Mouse (Mus musculus) CH12.LX (cell line): ENCODE data around the gene H2-Eb1. TPM values are rescaled to one million over a fixed set of nuclear protein-coding genes. Genes with fewer than 3 reads are reported as not detected.

Experiments
- DNase-seq: peaks from one replicate; pipeline ENCODE4 v3.0.0-alpha.2; 2013; ENCODE audit errors: extremely low read depth
- H3K27ac ChIP-seq: 2 replicates; pipeline ENCODE4 v1.5.1; 2012; ENCODE audit warnings: low read depth, mild to moderate bottlenecking, control low read depth, moderate library complexity; ENCODE audit not compliant: insufficient read depth
- H3K27me3 ChIP-seq: replicated peaks from 2 replicates; pipeline ENCODE3; 2012; ENCODE audit warnings: inconsistent platforms
- H3K36me3 ChIP-seq, 2 experiments: replicated peaks in 1 of 2; 2 replicates each; pipeline versions ENCODE3 to v1.6.1; 2012; ENCODE audit warnings: inconsistent platforms in 1 of 2, low read length in 1 of 2, mild to moderate bottlenecking in 1 of 2, mixed read lengths in 1 of 2, moderate library complexity in 1 of 2; ENCODE audit not compliant: control insufficient read depth in 1 of 2, insufficient read depth in 1 of 2
- H3K4me1 ChIP-seq, 2 experiments: 2 replicates each; pipeline ENCODE4 v1.6.1; 2012; ENCODE audit warnings: inconsistent platforms in 1 of 2, moderate library complexity in 1 of 2; ENCODE audit not compliant: insufficient read depth in 2 of 2, control insufficient read depth in 1 of 2
- H3K4me2 ChIP-seq: 2 replicates; pipeline ENCODE4 v1.6.1; 2012; ENCODE audit warnings: low read depth, mild to moderate bottlenecking, control low read depth; ENCODE audit not compliant: poor library complexity, insufficient read depth, severe bottlenecking
- H3K4me3 ChIP-seq, 3 experiments: fragments of 150-350 bp in 1 of 3; sonication (generic) in 1 of 3; replicated peaks in 1 of 3; 2 replicates each; pipeline versions ENCODE3 to v1.5.1; 2011 to 2012; ENCODE audit warnings: low read depth in 2 of 3, low read length in 2 of 3, mild to moderate bottlenecking in 2 of 3, moderate library complexity in 2 of 3, control low read depth in 1 of 3, improper control_type of control experiment in 1 of 3, inconsistent platforms in 1 of 3, mixed read lengths in 1 of 3; ENCODE audit not compliant: poor library complexity in 1 of 3
- H3K79me2 ChIP-seq: replicated peaks from 2 replicates; pipeline ENCODE4 v1.6.1; 2012; ENCODE audit warnings: mild to moderate bottlenecking, moderate library complexity; ENCODE audit not compliant: control insufficient read depth, poor library complexity, insufficient read depth, severe bottlenecking; ENCODE audit errors: extremely low read depth
- H3K9ac ChIP-seq: 2 replicates; pipeline ENCODE4 v1.6.1; 2012; ENCODE audit warnings: low read depth, mild to moderate bottlenecking, control low read depth, moderate library complexity; ENCODE audit not compliant: insufficient read depth
- H3K9me3 ChIP-seq: replicated peaks from 2 replicates; pipeline ENCODE3; 2012; ENCODE audit warnings: low read length, inconsistent platforms, mixed read lengths
- CHD1 ChIP-seq: IDR thresholded peaks from 2 replicates; pipeline ENCODE4 v1.6.1; 2012; ENCODE audit warnings: low read depth, low read length, improper control_type of control experiment, inconsistent platforms
- CHD2 ChIP-seq: IDR thresholded peaks from 2 replicates; pipeline ENCODE4 v1.6.1; 2011; ENCODE audit warnings: low read length, improper control_type of control experiment
- CTCF ChIP-seq, 2 experiments: IDR thresholded peaks in 1 of 2; conservative IDR thresholded peaks in 1 of 2; 2 replicates each; pipeline ENCODE4 v1.5.1; 2011 to 2012; ENCODE audit warnings: low read depth in 2 of 2, low read length in 2 of 2, improper control_type of control experiment in 1 of 2, inconsistent platforms in 1 of 2, mild to moderate bottlenecking in 1 of 2, moderate library complexity in 1 of 2
- E2F4 ChIP-seq: IDR thresholded peaks from 2 replicates; pipeline ENCODE4 v1.6.1; 2011; ENCODE audit warnings: low read depth, low read length, improper control_type of control experiment; ENCODE audit not compliant: insufficient replicate concordance
- ELF1 ChIP-seq: IDR thresholded peaks from 2 replicates; pipeline ENCODE4 v1.6.1; 2014; ENCODE audit warnings: low read depth, mild to moderate bottlenecking, inconsistent platforms, low read length, improper control_type of control experiment
- EP300 ChIP-seq: IDR thresholded peaks from 2 replicates; pipeline ENCODE4 v1.6.1; 2011; ENCODE audit warnings: low read length, improper control_type of control experiment
- GABPA ChIP-seq: IDR thresholded peaks from 2 replicates; pipeline ENCODE4 v1.6.1; 2012; ENCODE audit warnings: low read depth, low read length, improper control_type of control experiment, inconsistent platforms; ENCODE audit not compliant: insufficient replicate concordance
- HCFC1 ChIP-seq: IDR thresholded peaks from 2 replicates; pipeline ENCODE4 v1.6.1; 2012; ENCODE audit warnings: low read depth, mild to moderate bottlenecking, inconsistent platforms, low read length, improper control_type of control experiment
- IRF4 ChIP-seq: IDR thresholded peaks from 2 replicates; pipeline ENCODE4 v1.6.1; 2014; ENCODE audit warnings: low read depth, mild to moderate bottlenecking, inconsistent platforms, low read length, improper control_type of control experiment
- JUND ChIP-seq: conservative IDR thresholded peaks from 2 replicates; pipeline ENCODE4 v1.6.1; 2011; ENCODE audit warnings: low read depth, low read length, improper control_type of control experiment
- KAT2A ChIP-seq: IDR thresholded peaks from 2 replicates; pipeline ENCODE4 v1.6.1; 2012; ENCODE audit warnings: low read length, improper control_type of control experiment, inconsistent platforms; ENCODE audit not compliant: insufficient replicate concordance
- MAX ChIP-seq: IDR thresholded peaks from 2 replicates; pipeline ENCODE4 v1.6.1; 2011; ENCODE audit warnings: low read length, improper control_type of control experiment
- MEF2A ChIP-seq: IDR thresholded peaks from 2 replicates; pipeline ENCODE4 v1.6.1; 2014; ENCODE audit warnings: low read depth, mild to moderate bottlenecking, inconsistent platforms, low read length, improper control_type of control experiment, borderline replicate concordance
- MXI1 ChIP-seq: IDR thresholded peaks from 2 replicates; pipeline ENCODE4 v1.6.1; 2011; ENCODE audit warnings: mild to moderate bottlenecking, low read depth, low read length, improper control_type of control experiment
- MYC ChIP-seq: IDR thresholded peaks from 2 replicates; pipeline ENCODE4 v1.6.1; 2011; ENCODE audit warnings: low read depth, mild to moderate bottlenecking, improper control_type of control experiment, low read length
- NELFE ChIP-seq: IDR thresholded peaks from 2 replicates; pipeline ENCODE4 v1.6.1; 2011; ENCODE audit warnings: low read depth, low read length, improper control_type of control experiment
- NRF1 ChIP-seq: IDR thresholded peaks from 2 replicates; pipeline ENCODE4 v1.6.1; 2014; ENCODE audit warnings: low read depth, mild to moderate bottlenecking, inconsistent platforms, low read length, improper control_type of control experiment, moderate library complexity
- PAX5 ChIP-seq: IDR thresholded peaks from 2 replicates; pipeline ENCODE4 v1.6.1; 2012; ENCODE audit warnings: low read length, inconsistent platforms, mixed read lengths
- POLR2A ChIP-seq: IDR thresholded peaks from 2 replicates; pipeline ENCODE4 v1.6.1; 2011; ENCODE audit warnings: low read depth, mild to moderate bottlenecking, improper control_type of control experiment, low read length
- POLR2AphosphoS2 ChIP-seq: IDR thresholded peaks from 2 replicates; pipeline ENCODE4 v1.6.1; 2011; ENCODE audit warnings: low read depth, low read length, improper control_type of control experiment
- RAD21 ChIP-seq: IDR thresholded peaks from 2 replicates; pipeline ENCODE4 v1.6.1; 2011; ENCODE audit warnings: low read depth, mild to moderate bottlenecking, low read length, improper control_type of control experiment, moderate library complexity
- SIN3A ChIP-seq: IDR thresholded peaks from 2 replicates; pipeline ENCODE4 v1.6.1; 2012; ENCODE audit warnings: low read length, improper control_type of control experiment, inconsistent platforms
- SMC3 ChIP-seq: IDR thresholded peaks from 2 replicates; pipeline ENCODE4 v1.6.1; 2011; ENCODE audit warnings: low read depth, low read length, improper control_type of control experiment
- TBP ChIP-seq: conservative IDR thresholded peaks from 2 replicates; pipeline ENCODE4 v1.6.1; 2011; ENCODE audit warnings: low read depth, low read length, improper control_type of control experiment
- TCF12 ChIP-seq: IDR thresholded peaks from 2 replicates; pipeline ENCODE4 v1.6.1; 2014; ENCODE audit warnings: low read depth, mild to moderate bottlenecking, inconsistent platforms, low read length, improper control_type of control experiment
- UBTF ChIP-seq: IDR thresholded peaks from 2 replicates; pipeline ENCODE4 v1.6.1; 2012; ENCODE audit warnings: low read depth, mild to moderate bottlenecking, inconsistent platforms, low read length, improper control_type of control experiment, moderate library complexity
- USF1 ChIP-seq: IDR thresholded peaks from 2 replicates; pipeline ENCODE4 v1.6.1; 2014; ENCODE audit warnings: low read depth, mild to moderate bottlenecking, inconsistent platforms, low read length, improper control_type of control experiment
- USF2 ChIP-seq: conservative IDR thresholded peaks from 2 replicates; pipeline ENCODE4 v1.6.1; 2011; ENCODE audit warnings: low read depth, low read length, improper control_type of control experiment
- ZKSCAN1 ChIP-seq: IDR thresholded peaks from 2 replicates; pipeline ENCODE4 v1.6.1; 2012; ENCODE audit warnings: low read depth, inconsistent platforms, low read length, improper control_type of control experiment, borderline replicate concordance
- ZMIZ1 ChIP-seq: IDR thresholded peaks from 2 replicates; pipeline ENCODE4 v1.6.1; 2012; ENCODE audit warnings: low read depth, mild to moderate bottlenecking, inconsistent platforms, low read length, improper control_type of control experiment
- dilution Hi-C: fragments of 300-500 bp; cut with MboI; formaldehyde crosslinking; loops from 2 replicates; pipeline ENCODE4 v1.14.3; 2020; ENCODE audit warnings: low sequenced_read_pairs; ENCODE audit not compliant: extremely low pct_unique_long_range_greater_than_20kb, extremely low pct_ligation_motif_present
- in situ Hi-C: fragments of 300-500 bp; cut with MboI; formaldehyde crosslinking; loops from 3 replicates; pipeline ENCODE4 v1.14.3; 2019; ENCODE audit warnings: low sequenced_read_pairs, low pct_ligation_motif_present, low pct_unique_long_range_greater_than_20kb, mixed read lengths
- polyA plus RNA-seq: library from polyadenylated mRNA; unstranded; fragments of >175 nt; gene quantifications from 2 replicates; pipeline ENCODE4 v1.2.1, GENCODE M21; 2012; ENCODE audit warnings: low read depth; ENCODE audit not compliant: insufficient read length
- total RNA-seq, 2 experiments: library from RNA; depleted of rRNA; stranded (reverse); fragments of 300-350 nt in 1 of 2; fragments of >200 nt in 1 of 2; gene quantifications; 2 replicates each; pipeline ENCODE4 v1.2.3; 2012 to 2014

H2-Eb1 gene
- total and polyA plus RNA-seq, 3 experiments = 511 to 898 (median 629) TPM

GRCm38 (mm10) chr17:34346041-34346440, 40.4 kb downstream of the H2-Eb1 start:
- peak overlapping the region; percentile 65 for H3K27ac ChIP-seq
- H3K36me3 ChIP-seq = peaks cover 22 to 51% of the 10 kb centered on the region in 2 experiments
- H3K9ac ChIP-seq = peak overlapping the region; percentile 47
- dilution Hi-C loops = no loop called here
- TF ChIP-seq USF2 (no peak), CTCF (conservative IDR thresholded peaks at IDR 0.05 in 1 of 2, IDR thresholded peaks at IDR 0.05 in 1 of 2; ENCODE audit: low read depth in 2 of 2, low read length in 2 of 2) (no peak), UBTF (no peak), POLR2A (peak; percentile 56), JUND (no peak), CHD2 (no peak), E2F4 (no peak), RAD21 (no peak), TBP (peak; percentile 67), EP300 (no peak), MYC (no peak), SMC3 (no peak), ZMIZ1 (no peak), POLR2AphosphoS2 (no peak), KAT2A (no peak), ELF1 (0 out of 2 replicates have a peak, but pooled peaks have one; percentile 14), NELFE (0 out of 2 replicates have a peak, but pooled peaks have one; percentile 35), TCF12 (0 out of 2 replicates have a peak, but pooled peaks have one; percentile 20), GABPA (no peak), MXI1 (no peak), HCFC1 (no peak)
- no peak for DNase-seq
- H3K4me1 ChIP-seq = peaks cover 17 to 55% of the 10 kb centered on the region in 2 experiments
- in situ Hi-C loops = loop anchor here (5.0 kb wide), 1 partner anchor 99 kb away; no protein-coding TSS in a partner anchor
- H3K9me3 ChIP-seq = no peaks in the 10 kb centered on the region
- peak overlapping the region; percentile 82 for H3K4me2 ChIP-seq
- peak overlapping the region; percentile 52 to 76 (median 58) for H3K4me3 ChIP-seq
- H3K27me3 ChIP-seq = no peaks in the 10 kb centered on the region
- H3K79me2 ChIP-seq = peaks cover 21% of the 10 kb centered on the region

GRCm38 (mm10) chr17:34347606-34348308, 42.1 kb downstream of the H2-Eb1 start:
- Histone ChIP-seq H3K27me3 (no peaks in the 10 kb centered on the region), H3K9me3 (peaks cover 5% of the 10 kb centered on the region), H3K36me3 (peaks cover 13 to 34% of the 10 kb centered on the region in 2 experiments), H3K27ac (peak overlapping the region; percentile 79), H3K4me2 (peak overlapping the region; percentile 37), H3K4me1 (peaks cover 10 to 38% of the 10 kb centered on the region in 2 experiments; a peak in 3 of 4 replicates), H3K79me2 (peaks cover 21% of the 10 kb centered on the region), H3K9ac (0 out of 2 replicates have a peak overlapping the region, but pooled peaks have one; percentile 7), H3K4me3 (peak overlapping the region in 2 of 3 experiments; percentile 10 to 76)
- dilution Hi-C loops = no loop called here
- in situ Hi-C loops = loop anchor here (5.0 kb wide), 1 partner anchor 100 kb away; no protein-coding TSS in a partner anchor
- peak; percentile 99 for DNase-seq
- TF ChIP-seq KAT2A (no peak), ZKSCAN1 (peak; percentile 32; the same call in 1 of the 2 replicates), SMC3 (no peak; the same call in 1 of the 2 replicates), NRF1 (peak; percentile 50; the same call in 1 of the 2 replicates), IRF4 (peak; percentile 99), SIN3A (no peak; the same call in 1 of the 2 replicates), HCFC1 (peak; percentile 19; the same call in 1 of the 2 replicates), MYC (peak; percentile 55), E2F4 (no peak), TCF12 (peak; percentile 29), PAX5 (no peak), CTCF (conservative IDR thresholded peaks at IDR 0.05 in 1 of 2, IDR thresholded peaks at IDR 0.05 in 1 of 2; ENCODE audit: low read depth in 2 of 2, low read length in 2 of 2) (no peak), MXI1 (peak; percentile 72; the same call in 1 of the 2 replicates), MEF2A (peak; percentile 62), MAX (peak; percentile 67; the same call in 1 of the 2 replicates), CHD1 (no peak), ZMIZ1 (no peak), EP300 (peak; percentile 93), USF1 (peak; percentile 17; the same call in 1 of the 2 replicates)
